Mouse (Mus musculus) limb, embryonic 14.5 days (tissue): ENCODE results near the gene Smg6. TPM values are rescaled to one million over a fixed set of nuclear protein-coding genes. Genes with fewer than 3 reads are reported as not detected.

ENCODE experiments used
- ATAC-seq: fragments of 200-750 bp; cut with Nextera tagmentation; 2 replicates; pipeline ENCODE4 v1.8.0; 2017; ENCODE audit warnings: low read depth, moderate number of reproducible peaks, moderate TSS enrichment; ENCODE audit not compliant: low FRiP score
- DNase-seq: peaks from one replicate; pipeline ENCODE4 v3.0.0-alpha.2; 2015; ENCODE audit warnings: low spot score
- H3K27ac ChIP-seq: fragments of 300-500 bp; sonication (generic); replicated peaks from 2 replicates; pipeline ENCODE4 v1.5.1; 2014; ENCODE audit warnings: low read depth, mild to moderate bottlenecking, low read length, moderate library complexity, mixed read lengths
- H3K27me3 ChIP-seq: fragments of 300-500 bp; sonication (generic); 2 replicates; pipeline ENCODE4 v1.6.1; 2014; ENCODE audit warnings: low read length, mixed read lengths; ENCODE audit not compliant: control insufficient read depth, insufficient read depth
- H3K36me3 ChIP-seq: fragments of 300-500 bp; sonication (generic); 2 replicates; pipeline ENCODE4 v1.6.1; 2014; ENCODE audit warnings: mild to moderate bottlenecking, low read length, moderate library complexity, mixed read lengths; ENCODE audit not compliant: control insufficient read depth, insufficient read depth
- H3K4me1 ChIP-seq: fragments of 300-500 bp; sonication (generic); 2 replicates; pipeline ENCODE4 v1.6.1; 2014; ENCODE audit warnings: antibody characterized with exemption, low read length, mixed read lengths; ENCODE audit not compliant: control insufficient read depth, insufficient read depth
- H3K4me2 ChIP-seq: fragments of 300-500 bp; sonication (generic); replicated peaks from 2 replicates; pipeline ENCODE4 v1.6.1; 2014; ENCODE audit warnings: low read depth, mild to moderate bottlenecking, low read length, moderate library complexity; ENCODE audit not compliant: severe bottlenecking
- H3K4me3 ChIP-seq: fragments of 300-500 bp; sonication (generic); replicated peaks from 2 replicates; pipeline ENCODE4 v1.5.1; 2014; ENCODE audit warnings: low read length
- H3K9ac ChIP-seq: fragments of 300-500 bp; sonication (generic); 2 replicates; pipeline ENCODE4 v1.6.1; 2014; ENCODE audit warnings: mild to moderate bottlenecking, low read depth, low read length, moderate library complexity; ENCODE audit not compliant: severe bottlenecking
- H3K9me3 ChIP-seq: fragments of 300-500 bp; sonication (generic); 2 replicates; pipeline ENCODE4 v1.6.1; 2016; ENCODE audit warnings: low read length; ENCODE audit not compliant: control insufficient read depth
- POLR2A ChIP-seq: fragments of 200-500 bp; IDR thresholded peaks from 2 replicates; pipeline ENCODE4 v1.8.0; 2012; ENCODE audit warnings: inconsistent platforms, mild to moderate bottlenecking, moderate library complexity, borderline replicate concordance; ENCODE audit not compliant: insufficient read depth, insufficient read length; ENCODE audit errors: extremely low read depth
- WGBS: fragments of 180-500 bp; shearing (Covaris S2); extraction: QIAGEN DNeasy Blood & Tissue Kit; methylation state at CpG from one replicate; pipeline ENCODE4 v1.1.7; 2014; 5-methylcytosine and 5-hydroxymethylcytosine counted together
- polyA plus RNA-seq, 2 experiments: library from polyadenylated mRNA; depleted of rRNA in 1 of 2; stranded (reverse) in 1 of 2; unstranded in 1 of 2; fragments of >200 nt; fragmentation: Nextera tagmentation in 1 of 2; extraction: Ambion mirVana in 1 of 2; gene quantifications; 2 replicates each; pipeline versions ENCODE4 v1.2.1 to v1.2.3; 2012 to 2014

The Smg6 gene
- polyA plus RNA-seq, 2 experiments: 16.0 to 36.5 TPM

DNA sequence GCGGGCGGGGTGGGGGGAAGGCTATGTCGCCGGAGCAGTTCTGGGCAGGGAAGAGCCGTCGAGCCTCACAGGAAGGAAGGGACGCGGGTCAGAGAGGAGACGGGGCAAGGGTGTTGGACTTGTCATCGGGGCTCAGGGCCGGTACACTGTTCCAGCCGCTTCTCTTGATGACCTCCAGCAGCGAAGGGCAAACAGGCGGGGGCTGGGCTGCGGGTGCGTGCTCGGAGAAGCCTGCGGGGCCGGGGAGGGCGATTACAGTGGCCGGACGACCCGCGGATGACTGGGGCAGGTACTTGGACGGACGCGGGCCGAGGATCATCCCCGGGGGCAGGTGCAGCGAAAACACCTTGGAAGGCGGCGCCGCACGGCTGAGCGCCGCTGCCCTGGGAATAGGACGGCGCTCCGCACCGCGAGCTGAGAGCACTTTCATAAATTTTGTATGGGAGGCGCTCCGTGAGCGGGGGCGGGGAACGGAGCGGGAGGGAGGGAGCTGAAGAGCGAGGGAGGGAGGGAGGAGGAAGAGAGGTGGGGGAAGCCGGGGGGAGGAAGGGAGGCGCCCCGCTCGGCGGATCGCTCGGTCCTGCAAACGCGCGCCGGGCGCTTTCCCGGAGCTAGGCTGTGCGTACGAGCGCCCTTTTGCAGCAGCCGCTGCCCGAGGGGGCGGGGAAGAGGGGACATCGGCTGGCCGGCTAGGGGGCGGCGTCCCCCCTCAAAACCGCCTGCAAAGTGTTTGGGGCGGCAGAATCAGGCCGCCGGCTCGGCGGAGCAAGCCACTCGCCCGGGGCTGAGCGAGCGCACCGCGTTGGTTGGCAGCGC is 267.8 kb downstream of the Smg6 start, which contains the start of gene Rtn4rl1:
Rtn4rl1 (plus strand) TSS at position 528 of the 816 bp plus-strand sequence.
- peak; percentile 58 for DNase-seq
- peak within 1 kb of the TSS; percentile 55 for H3K4me3 ChIP-seq
- no peak within 1 kb of the TSS for H3K27ac ChIP-seq
- no peaks in the 10 kb centered on the region for H3K36me3 ChIP-seq
- H3K9ac ChIP-seq: peak within 1 kb of the TSS; percentile 52
- H3K27me3 ChIP-seq: peaks cover 48% of the 10 kb centered on the region
- under 1% methylated on average over 65 of the region's 84 CpGs for WGBS
- ATAC-seq: peak; percentile 11; the same call in 1 of the 2 replicates
- TF ChIP-seq POLR2A: no peak
- H3K9me3 ChIP-seq: no peaks in the 10 kb centered on the region
- peaks cover 21% of the 10 kb centered on the region for H3K4me1 ChIP-seq
- H3K4me2 ChIP-seq: peak within 1 kb of the TSS; percentile 89

DNA sequence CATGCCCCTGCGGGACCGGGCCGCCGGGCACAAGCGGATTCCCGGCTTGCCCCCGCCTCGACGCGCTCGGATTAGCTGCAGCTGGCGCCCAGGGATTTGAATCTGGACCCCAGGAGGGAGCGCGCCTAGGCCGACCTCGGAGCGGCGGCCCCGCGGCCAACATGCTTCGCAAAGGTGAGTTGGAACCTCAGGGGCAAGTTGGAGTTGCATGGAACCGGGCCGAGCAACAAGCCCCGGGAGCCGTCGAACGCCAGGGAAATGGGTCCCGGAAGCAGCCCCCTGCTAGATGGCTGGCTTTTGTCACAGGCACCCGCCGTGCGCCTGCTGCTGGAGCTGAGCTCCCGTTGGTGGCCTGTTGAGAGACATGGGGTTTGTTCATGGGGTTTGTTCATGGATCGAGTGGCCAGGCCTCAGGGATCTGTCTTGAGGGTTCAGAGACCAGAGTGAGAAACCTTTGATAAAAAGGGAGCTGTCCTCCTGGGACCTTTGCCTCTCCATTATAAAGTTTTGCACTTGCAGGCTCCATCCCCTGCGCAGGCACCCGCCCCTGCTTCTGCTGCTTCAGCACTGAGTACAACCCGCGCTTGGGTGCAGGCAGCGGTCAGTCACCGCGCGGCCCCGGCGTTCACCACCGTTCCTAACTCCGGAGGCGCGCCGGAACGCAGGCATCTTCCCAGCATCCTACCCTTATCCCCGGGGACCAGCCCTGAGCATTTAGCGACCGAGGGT is 268.7 kb downstream of the Smg6 start:
- Histone ChIP-seq H3K36me3 (no peaks in the 10 kb centered on the region), H3K27ac (no peak overlapping the region), H3K4me3 (peak overlapping the region; percentile 55), H3K9ac (peak overlapping the region; percentile 52), H3K4me2 (peak overlapping the region; percentile 89), H3K4me1 (peaks cover 20% of the 10 kb centered on the region), H3K27me3 (peaks cover 48% of the 10 kb centered on the region), H3K9me3 (no peaks in the 10 kb centered on the region)
- no peak for DNase-seq
- TF ChIP-seq POLR2A: no peak
- 1% methylated on average over 40 of the region's 52 CpGs for WGBS
- no peak for ATAC-seq

GRCm38 (mm10) chr11:75194850-75195461 is 269.3 kb downstream of the Smg6 start:
- H3K9ac ChIP-seq: peak overlapping the region; percentile 52; the same call in 1 of the 2 replicates
- no peaks in the 10 kb centered on the region for H3K9me3 ChIP-seq
- ATAC-seq (0 out of 2 replicates have a peak, but pooled peaks have one; percentile 13), DNase-seq (peak; percentile 61)
- WGBS: under 1% methylated on average over 32 of the region's 39 CpGs
- H3K27me3 ChIP-seq: peaks cover 48% of the 10 kb centered on the region
- H3K27ac ChIP-seq: no peak overlapping the region
- H3K36me3 ChIP-seq: no peaks in the 10 kb centered on the region
- TF ChIP-seq POLR2A: no peak
- H3K4me1 ChIP-seq: peaks cover 15% of the 10 kb centered on the region
- H3K4me3 ChIP-seq: peak overlapping the region; percentile 55
- H3K4me2 ChIP-seq: peak overlapping the region; percentile 89

GRCm38 (mm10) chr11:75196131-75196530 is 270.5 kb downstream of the Smg6 start:
- Histone ChIP-seq H3K9ac (no peak overlapping the region), H3K27ac (no peak overlapping the region), H3K4me1 (peaks cover 15% of the 10 kb centered on the region), H3K36me3 (no peaks in the 10 kb centered on the region), H3K4me2 (no peak overlapping the region), H3K4me3 (no peak overlapping the region), H3K27me3 (peaks cover 48% of the 10 kb centered on the region), H3K9me3 (no peaks in the 10 kb centered on the region)
- DNase-seq: no peak
- WGBS: 55% methylated on average over 6 of the region's 6 CpGs
- ATAC-seq: no peak
- no peak for TF ChIP-seq POLR2A

GRCm38 (mm10) chr11:75197956-75198355 is 272.3 kb downstream of the Smg6 start:
- Histone ChIP-seq H3K36me3 (no peaks in the 10 kb centered on the region), H3K27me3 (peaks cover 38% of the 10 kb centered on the region), H3K4me3 (no peak overlapping the region), H3K4me1 (peaks cover 15% of the 10 kb centered on the region), H3K9me3 (no peaks in the 10 kb centered on the region), H3K27ac (no peak overlapping the region), H3K9ac (no peak overlapping the region), H3K4me2 (no peak overlapping the region)
- ATAC-seq (no peak), DNase-seq (no peak)
- WGBS: 39% methylated on average over 7 of the region's 7 CpGs
- TF ChIP-seq POLR2A: no peak
